Mouse (Mus musculus) E14TG2a.4 (cell line): Measurements from ENCODE around the gene Trim24.

ENCODE experiments used
- H3K27me3 ChIP-seq: 2 replicates; pipeline ENCODE4 v1.6.1; 2014; ENCODE audit warnings: low read length, control low read depth; ENCODE audit not compliant: insufficient read depth
- H3K36me3 ChIP-seq: 2 replicates; pipeline ENCODE4 v1.6.1; 2014; ENCODE audit warnings: low read length, control low read depth; ENCODE audit not compliant: insufficient read depth
- H3K4me1 ChIP-seq: replicated peaks from 2 replicates; pipeline ENCODE4 v1.6.1; 2014; ENCODE audit warnings: low read depth, low read length, control low read depth
- H3K4me3 ChIP-seq: replicated peaks from 2 replicates; pipeline ENCODE4 v1.5.1; 2014; ENCODE audit warnings: mild to moderate bottlenecking, low read length
- H3K9me3 ChIP-seq: 2 replicates; pipeline ENCODE4 v1.6.1; 2014; ENCODE audit warnings: low read length, control low read depth
- CTCF ChIP-seq: conservative IDR thresholded peaks from 2 replicates; pipeline ENCODE4 v1.5.1; 2014; ENCODE audit warnings: low read length
- NANOG ChIP-seq: IDR thresholded peaks from 2 replicates; pipeline ENCODE4 v1.6.1; 2014; ENCODE audit warnings: borderline replicate concordance, low read length, mixed read lengths
- POU5F1 ChIP-seq: IDR thresholded peaks from 2 replicates; pipeline ENCODE4 v1.6.1; 2014; ENCODE audit warnings: low read length, borderline replicate concordance

Trim24 gene

DNA sequence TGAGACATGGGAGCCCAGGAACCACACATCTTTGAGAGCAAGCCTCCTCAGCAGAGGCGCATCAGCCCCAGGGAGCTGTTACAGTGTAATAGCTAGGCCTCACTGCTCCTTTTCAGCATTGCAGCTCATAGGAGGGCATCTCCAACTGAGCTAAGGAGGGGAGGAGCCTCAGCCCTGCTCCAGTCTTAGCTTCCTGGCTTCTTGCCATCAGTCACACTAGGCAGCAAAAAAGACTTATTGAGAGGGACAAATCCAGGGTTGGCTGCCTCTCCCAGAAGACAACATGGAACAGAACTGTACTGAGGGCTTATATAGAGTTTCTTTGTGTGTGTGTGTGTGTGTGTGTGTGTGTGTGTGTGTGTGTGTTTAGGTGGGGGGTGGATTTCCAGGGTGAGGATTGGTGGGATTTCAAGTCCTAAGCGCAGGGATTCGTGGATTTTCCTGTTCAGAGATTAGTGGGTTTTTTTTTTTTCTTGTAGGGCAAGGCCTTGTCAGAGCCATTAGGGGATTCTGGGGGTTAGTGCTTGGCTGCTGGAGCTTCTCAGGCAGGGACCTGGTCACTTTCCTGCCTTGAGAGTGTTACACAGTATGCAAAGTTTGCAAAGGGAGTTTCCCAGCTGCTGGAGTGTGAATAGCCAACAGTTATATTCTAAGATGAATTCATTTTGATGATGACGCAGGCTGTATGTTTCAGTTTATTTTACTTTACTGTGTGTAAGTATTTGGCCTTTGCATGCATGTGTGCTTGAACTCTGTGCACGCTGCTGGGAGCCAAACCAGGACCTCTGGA, 25.2 kb downstream of the Trim24 start:
- Histone ChIP-seq H3K4me3 (no peak overlapping the region), H3K27me3 (no peaks in the 10 kb centered on the region), H3K4me1 (peaks cover 55% of the 10 kb centered on the region), H3K9me3 (peaks cover 11% of the 10 kb centered on the region), H3K36me3 (peaks cover 21% of the 10 kb centered on the region; the same call in 1 of the 2 replicates)
- TF ChIP-seq NANOG: no peak
- TF ChIP-seq POU5F1: no peak
- no peak for TF ChIP-seq CTCF

DNA sequence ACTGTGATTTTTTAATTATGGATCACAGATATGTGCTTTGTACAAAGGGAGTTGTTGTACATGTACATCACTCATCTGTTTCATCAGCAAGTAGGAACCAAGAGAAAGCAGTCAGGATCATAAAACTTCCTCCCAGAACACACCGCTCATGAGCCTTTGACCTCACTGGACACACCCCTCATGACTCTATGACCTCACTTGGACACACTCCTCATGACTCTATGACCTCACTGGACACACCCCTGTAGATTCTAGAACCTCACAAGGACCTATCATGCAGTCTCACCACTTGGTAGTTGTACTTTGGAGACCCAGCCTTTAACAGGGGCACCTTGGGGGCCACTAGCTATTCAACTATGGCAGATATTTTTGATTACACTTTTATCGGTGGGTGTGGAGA, 29.6 kb downstream of the Trim24 start:
- Histone ChIP-seq H3K9me3 (no peaks in the 10 kb centered on the region), H3K4me3 (no peak overlapping the region), H3K4me1 (peaks cover 52% of the 10 kb centered on the region), H3K27me3 (no peaks in the 10 kb centered on the region), H3K36me3 (peaks cover 27% of the 10 kb centered on the region)
- TF ChIP-seq POU5F1: no peak
- TF ChIP-seq NANOG: no peak
- TF ChIP-seq CTCF: no peak

DNA sequence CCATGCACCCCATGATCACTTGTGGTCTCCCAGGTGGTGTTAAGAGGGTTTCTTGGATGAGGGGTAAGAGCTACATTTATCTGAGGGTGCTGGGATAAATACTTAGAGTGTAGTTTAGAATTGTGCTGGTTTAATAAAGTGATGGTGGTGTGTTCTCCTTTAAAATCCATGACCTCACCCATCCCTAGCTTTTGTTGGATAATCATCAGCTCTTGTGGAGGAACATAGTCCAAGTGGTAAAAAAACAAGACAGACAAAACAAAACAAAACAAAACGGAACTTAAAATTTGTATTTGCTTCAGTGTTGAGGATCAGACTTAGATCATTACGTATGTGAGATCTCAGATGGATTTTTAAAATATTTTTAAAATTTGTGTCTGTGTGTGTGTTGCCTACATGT, 31.2 kb downstream of the Trim24 start:
- H3K36me3 ChIP-seq: peaks cover 43% of the 10 kb centered on the region
- H3K27me3 ChIP-seq: no peaks in the 10 kb centered on the region
- TF ChIP-seq NANOG (no peak), CTCF (no peak), POU5F1 (no peak)
- H3K4me1 ChIP-seq: peaks cover 42% of the 10 kb centered on the region
- H3K9me3 ChIP-seq: no peaks in the 10 kb centered on the region
- no peak overlapping the region for H3K4me3 ChIP-seq

DNA sequence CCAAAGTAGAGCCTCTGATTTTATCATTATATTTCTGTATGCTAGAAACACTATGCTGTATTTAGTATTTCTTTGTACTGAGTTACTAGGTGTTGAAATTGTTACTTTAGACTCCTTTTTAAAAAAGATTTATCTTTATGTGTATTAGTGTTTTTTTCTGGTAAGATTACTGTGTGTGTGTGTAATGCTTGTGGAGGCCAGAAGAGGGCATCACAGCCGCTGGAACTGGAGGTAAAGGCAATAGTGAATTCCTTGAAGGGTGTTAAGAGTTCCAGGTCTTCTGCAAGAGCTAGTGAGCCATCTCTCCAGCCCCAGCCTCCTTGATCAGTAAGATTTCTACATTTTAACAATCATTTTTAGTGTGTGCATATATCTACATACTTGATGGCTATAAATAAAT, 33.2 kb downstream of the Trim24 start:
- H3K9me3 ChIP-seq: no peaks in the 10 kb centered on the region
- H3K27me3 ChIP-seq: no peaks in the 10 kb centered on the region
- H3K4me3 ChIP-seq: no peak overlapping the region
- TF ChIP-seq NANOG (no peak), CTCF (peak; percentile 55)
- peaks cover 59% of the 10 kb centered on the region for H3K36me3 ChIP-seq
- peaks cover 39% of the 10 kb centered on the region for H3K4me1 ChIP-seq

DNA sequence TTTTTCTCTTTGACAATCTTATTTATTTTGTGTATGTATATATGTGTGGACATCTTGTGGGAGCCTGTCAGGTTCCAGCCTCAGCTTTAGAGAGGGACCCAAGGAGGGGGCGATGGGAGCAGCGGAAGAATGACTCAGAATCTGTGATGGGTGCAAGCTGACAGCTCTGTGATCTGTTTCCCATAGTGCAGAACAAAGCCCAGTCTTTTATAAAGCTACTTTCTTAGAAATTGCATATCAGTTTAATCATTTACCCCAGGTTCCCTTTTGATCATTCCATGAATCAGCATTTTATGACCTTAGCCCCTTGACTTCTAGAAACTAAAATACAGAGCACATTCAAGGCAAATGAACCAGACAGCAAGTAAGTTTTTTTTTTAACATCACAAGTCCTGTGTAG, 42.9 kb downstream of the Trim24 start:
- Histone ChIP-seq H3K27me3 (no peaks in the 10 kb centered on the region), H3K4me1 (no peaks in the 10 kb centered on the region), H3K4me3 (no peak overlapping the region), H3K9me3 (no peaks in the 10 kb centered on the region), H3K36me3 (peaks cover 85% of the 10 kb centered on the region)
- TF ChIP-seq NANOG: no peak
- TF ChIP-seq POU5F1: no peak
- TF ChIP-seq CTCF: no peak

DNA sequence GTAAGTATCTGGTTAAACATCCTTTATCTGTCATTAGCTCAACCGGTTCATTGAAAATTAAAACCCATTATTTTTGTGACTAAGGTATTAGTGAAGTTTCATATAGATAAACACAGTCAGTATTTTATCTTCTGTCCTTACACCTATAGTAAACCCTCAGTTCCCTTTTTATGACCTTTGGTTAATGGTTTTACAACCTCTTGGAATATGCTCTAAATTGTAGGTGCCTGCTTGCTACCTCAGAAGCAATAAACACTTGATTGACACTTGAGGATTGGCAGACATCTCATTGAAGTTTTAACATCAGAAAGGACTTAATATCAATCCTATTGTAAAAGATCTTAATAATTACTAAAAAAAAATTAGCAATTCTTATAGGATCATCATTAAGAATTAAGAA, 54.5 kb downstream of the Trim24 start:
- H3K4me1 ChIP-seq: peaks cover 5% of the 10 kb centered on the region
- H3K36me3 ChIP-seq: peaks cover 90% of the 10 kb centered on the region
- H3K27me3 ChIP-seq: no peaks in the 10 kb centered on the region
- peaks cover 42% of the 10 kb centered on the region for H3K9me3 ChIP-seq
- H3K4me3 ChIP-seq: no peak overlapping the region
- no peak for TF ChIP-seq NANOG
- no peak for TF ChIP-seq POU5F1
- TF ChIP-seq CTCF: no peak

DNA sequence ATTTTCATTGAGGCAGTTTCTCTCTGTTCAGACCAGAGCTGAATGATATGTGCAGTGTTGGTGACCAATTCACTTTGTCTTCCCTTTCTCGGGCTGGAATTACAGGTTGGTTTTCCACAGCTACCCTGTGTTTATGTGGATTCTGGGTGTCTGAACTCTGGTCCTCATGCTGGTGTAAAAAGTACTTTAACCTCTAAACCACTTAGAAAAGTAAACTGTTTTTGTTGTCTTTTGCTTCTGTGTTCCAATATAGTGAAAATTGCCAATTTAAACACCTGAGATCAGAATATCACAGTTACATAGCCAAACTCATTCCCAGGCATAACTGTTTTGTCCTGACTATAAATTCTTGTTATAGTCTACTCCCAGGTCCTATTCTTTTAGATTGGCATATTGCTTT, 56.1 kb downstream of the Trim24 start:
- H3K9me3 ChIP-seq: peaks cover 48% of the 10 kb centered on the region
- H3K36me3 ChIP-seq: peaks cover 95% of the 10 kb centered on the region
- peaks cover 1% of the 10 kb centered on the region; the same call in 1 of the 2 replicates for H3K4me1 ChIP-seq
- no peaks in the 10 kb centered on the region for H3K27me3 ChIP-seq
- TF ChIP-seq CTCF: no peak
- no peak for TF ChIP-seq POU5F1
- no peak for TF ChIP-seq NANOG
- no peak overlapping the region for H3K4me3 ChIP-seq

DNA sequence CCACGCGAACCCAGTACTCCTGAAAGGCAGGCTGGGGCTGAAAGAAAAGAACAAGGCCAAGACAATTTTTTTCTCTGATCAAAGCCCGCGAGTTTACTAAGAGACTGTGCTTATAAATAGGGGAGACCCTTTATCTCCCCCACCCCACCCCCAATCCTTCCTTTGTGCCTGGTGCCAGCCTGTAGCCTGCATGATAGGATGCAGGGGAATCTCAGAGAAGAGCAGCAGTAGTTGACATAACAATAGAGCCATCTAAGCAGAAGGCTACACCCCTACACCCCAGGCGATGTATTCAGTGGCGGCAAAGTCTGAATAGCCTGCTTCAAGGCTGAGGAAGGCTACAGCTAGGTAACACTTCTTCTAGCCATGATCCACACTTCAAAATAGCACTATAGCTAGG, 65.9 kb downstream of the Trim24 start:
- Histone ChIP-seq H3K27me3 (no peaks in the 10 kb centered on the region), H3K36me3 (peaks cover 98% of the 10 kb centered on the region), H3K9me3 (peaks cover 69% of the 10 kb centered on the region), H3K4me3 (no peak overlapping the region), H3K4me1 (no peaks in the 10 kb centered on the region; the same call in 1 of the 2 replicates)
- TF ChIP-seq POU5F1: no peak
- peak; percentile 72 for TF ChIP-seq NANOG
- TF ChIP-seq CTCF: no peak

DNA sequence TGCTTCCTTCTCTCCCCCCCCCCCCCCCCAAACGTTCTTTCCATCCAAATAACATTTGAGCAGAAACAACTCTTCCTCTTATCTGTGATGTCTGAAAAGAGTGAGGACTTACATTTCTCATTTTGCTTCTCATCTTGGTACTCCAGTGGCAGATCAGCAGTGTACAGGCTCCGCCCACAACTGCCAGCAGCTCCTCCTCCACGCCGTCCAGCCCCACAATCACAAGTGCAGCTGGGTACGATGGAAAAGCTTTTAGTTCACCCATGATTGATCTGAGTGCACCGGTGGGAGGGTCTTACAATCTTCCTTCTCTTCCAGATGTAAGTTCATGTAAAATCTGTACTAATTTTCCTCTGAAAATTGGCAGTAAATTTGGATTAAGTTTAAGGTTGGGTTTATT, 80.7 kb downstream of the Trim24 start:
- Histone ChIP-seq H3K4me1 (peaks cover 7% of the 10 kb centered on the region; the same call in 1 of the 2 replicates), H3K4me3 (no peak overlapping the region), H3K9me3 (no peaks in the 10 kb centered on the region), H3K27me3 (no peaks in the 10 kb centered on the region), H3K36me3 (peaks cover 92% of the 10 kb centered on the region)
- no peak for TF ChIP-seq CTCF
- TF ChIP-seq POU5F1: no peak
- no peak for TF ChIP-seq NANOG
